Mouse (Mus musculus) neural tube, embryonic 13.5 days (tissue): ENCODE results near the gene Lck. TPM values are rescaled to one million over a fixed set of nuclear protein-coding genes. Genes with fewer than 3 reads are reported as not detected.

ENCODE experiments used
- ATAC-seq: fragments of 200-750 bp; cut with Nextera tagmentation; 2 replicates; pipeline ENCODE4 v1.8.0; 2017; ENCODE audit warnings: low read depth, mild to moderate bottlenecking, moderate TSS enrichment, moderate library complexity
- H3K27ac ChIP-seq: fragments of 300-500 bp; sonication (generic); replicated peaks from 2 replicates; pipeline ENCODE4 v1.5.1; 2015; ENCODE audit warnings: moderate library complexity, mild to moderate bottlenecking, inconsistent platforms
- H3K27me3 ChIP-seq: fragments of 300-500 bp; sonication (generic); 2 replicates; pipeline ENCODE4 v1.6.1; 2015; ENCODE audit warnings: mild to moderate bottlenecking, inconsistent platforms
- H3K36me3 ChIP-seq: fragments of 300-500 bp; sonication (generic); 2 replicates; pipeline ENCODE4 v1.6.1; 2015; ENCODE audit warnings: mild to moderate bottlenecking, inconsistent platforms
- H3K4me1 ChIP-seq: fragments of 300-500 bp; sonication (generic); replicated peaks from 2 replicates; pipeline ENCODE4 v1.6.1; 2015; ENCODE audit warnings: inconsistent platforms
- H3K4me2 ChIP-seq: fragments of 300-500 bp; sonication (generic); 2 replicates; pipeline ENCODE4 v1.6.1; 2015; ENCODE audit warnings: inconsistent platforms, mild to moderate bottlenecking, moderate library complexity
- H3K4me3 ChIP-seq: fragments of 300-500 bp; sonication (generic); 2 replicates; pipeline ENCODE4 v1.5.1; 2015; ENCODE audit warnings: mild to moderate bottlenecking, inconsistent platforms
- H3K9ac ChIP-seq: fragments of 300-500 bp; sonication (generic); 2 replicates; pipeline ENCODE4 v1.6.1; 2015; ENCODE audit warnings: moderate library complexity, mild to moderate bottlenecking, inconsistent platforms
- H3K9me3 ChIP-seq: fragments of 300-500 bp; sonication (generic); 2 replicates; pipeline ENCODE4 v1.6.1; 2016; ENCODE audit warnings: inconsistent platforms
- WGBS: fragments of 180-500 bp; shearing (Covaris S2); methylation state at CpG from one replicate; pipeline ENCODE4 v1.1.7; 2015; 5-methylcytosine and 5-hydroxymethylcytosine counted together
- polyA plus RNA-seq: library from polyadenylated mRNA; unstranded; fragments of >200 nt; fragmentation: Nextera tagmentation; extraction: Ambion mirVana; gene quantifications from 2 replicates; pipeline ENCODE4 v1.2.1, GENCODE M21; 2015

The Lck gene
- 8.7 and 11.6 TPM in 2 replicates for polyA plus RNA-seq

GRCm38 (mm10) chr4:129573430-129573829 lies at the start of gene Lck:
Gene Lck (minus strand): TSS chr4:129573641.
- Histone ChIP-seq H3K9me3 (no peaks in the 10 kb centered on the region), H3K27me3 (no peaks in the 10 kb centered on the region), H3K27ac (no peak within 1 kb of the TSS), H3K4me3 (no peak within 1 kb of the TSS), H3K36me3 (no peaks in the 10 kb centered on the region), H3K4me1 (peaks cover 8% of the 10 kb centered on the region), H3K4me2 (no peak within 1 kb of the TSS), H3K9ac (no peak within 1 kb of the TSS)
- 94% methylated on average over 8 of the region's 8 CpGs for WGBS
- no peak for ATAC-seq

- Histone ChIP-seq H3K36me3 (peaks cover 28% of the 10 kb centered on the region), H3K4me2 (peak overlapping the region; percentile 89), H3K4me3 (peak overlapping the region; percentile 73), H3K27me3 (no peaks in the 10 kb centered on the region), H3K27ac (peak overlapping the region; percentile 94), H3K4me1 (peaks cover 53% of the 10 kb centered on the region), H3K9ac (peak overlapping the region; percentile 91), H3K9me3 (no peaks in the 10 kb centered on the region)
- 26% methylated on average over 8 of the region's 8 CpGs for WGBS
- no peak for ATAC-seq
These were observed 49.5 kb upstream of the Lck start for GRCm38 (mm10) chr4:129622803-129623535.

- peaks cover 22% of the 10 kb centered on the region for H3K36me3 ChIP-seq
- peak overlapping the region; percentile 91 for H3K9ac ChIP-seq
- no peak for ATAC-seq
- H3K27me3 ChIP-seq: no peaks in the 10 kb centered on the region
- WGBS: 80% methylated on average over 11 of the region's 11 CpGs
- H3K4me2 ChIP-seq: peak overlapping the region; percentile 89
- peaks cover 60% of the 10 kb centered on the region for H3K4me1 ChIP-seq
- H3K27ac ChIP-seq: peak overlapping the region; percentile 94; the same call in 1 of the 2 replicates
- H3K4me3 ChIP-seq: peak overlapping the region; percentile 73
- no peaks in the 10 kb centered on the region for H3K9me3 ChIP-seq
These were observed 48.8 kb upstream of the Lck start for GRCm38 (mm10) chr4:129622120-129622802.

- H3K4me2 ChIP-seq: peak overlapping the region; percentile 89
- H3K4me1 ChIP-seq: peaks cover 61% of the 10 kb centered on the region
- ATAC-seq: no peak
- H3K27me3 ChIP-seq: no peaks in the 10 kb centered on the region
- peaks cover 22% of the 10 kb centered on the region for H3K36me3 ChIP-seq
- no peak overlapping the region for H3K4me3 ChIP-seq
- no peak overlapping the region for H3K27ac ChIP-seq
- WGBS: 88% methylated on average over 8 of the region's 8 CpGs
- peak overlapping the region; percentile 51 for H3K9ac ChIP-seq
- H3K9me3 ChIP-seq: no peaks in the 10 kb centered on the region
These were observed 47.9 kb upstream of the Lck start for GRCm38 (mm10) chr4:129621283-129621841.

GRCm38 (mm10) chr4:129620419-129621282 lies 47.2 kb upstream of the Lck start:
- H3K9me3 ChIP-seq: no peaks in the 10 kb centered on the region
- no peak overlapping the region for H3K27ac ChIP-seq
- H3K4me3 ChIP-seq: no peak overlapping the region
- no peaks in the 10 kb centered on the region for H3K27me3 ChIP-seq
- H3K9ac ChIP-seq: peak overlapping the region; percentile 51
- no peak overlapping the region; the same call in 1 of the 2 replicates for H3K4me2 ChIP-seq
- ATAC-seq: no peak
- 86% methylated on average over 11 of the region's 11 CpGs for WGBS
- H3K4me1 ChIP-seq: peaks cover 58% of the 10 kb centered on the region
- peaks cover 27% of the 10 kb centered on the region for H3K36me3 ChIP-seq

GRCm38 (mm10) chr4:129618786-129619691 lies 45.6 kb upstream of the Lck start, which contains the start of gene Iqcc:
Gene Iqcc (minus strand): TSS chr4:129619099.
- Histone ChIP-seq H3K27me3 (no peaks in the 10 kb centered on the region), H3K27ac (peak within 1 kb of the TSS; percentile 91), H3K36me3 (peaks cover 31% of the 10 kb centered on the region), H3K9ac (peak within 1 kb of the TSS; percentile 92), H3K4me3 (peak within 1 kb of the TSS; percentile 64), H3K9me3 (no peaks in the 10 kb centered on the region), H3K4me1 (peaks cover 43% of the 10 kb centered on the region), H3K4me2 (peak within 1 kb of the TSS; percentile 79)
- 4% methylated on average over 44 of the region's 44 CpGs for WGBS
- ATAC-seq: peak; percentile 90

- H3K9ac ChIP-seq: peak overlapping the region; percentile 92
- peaks cover 31% of the 10 kb centered on the region for H3K36me3 ChIP-seq
- H3K27me3 ChIP-seq: no peaks in the 10 kb centered on the region
- WGBS: 94% methylated on average over 5 of the region's 5 CpGs
- ATAC-seq: no peak
- H3K4me2 ChIP-seq: peak overlapping the region; percentile 79
- peak overlapping the region; percentile 64 for H3K4me3 ChIP-seq
- H3K27ac ChIP-seq: peak overlapping the region; percentile 91; the same call in 1 of the 2 replicates
- H3K4me1 ChIP-seq: peaks cover 40% of the 10 kb centered on the region
- H3K9me3 ChIP-seq: no peaks in the 10 kb centered on the region
These were observed 44.6 kb upstream of the Lck start for GRCm38 (mm10) chr4:129618031-129618430.

GRCm38 (mm10) chr4:129617121-129617641 lies 43.7 kb upstream of the Lck start:
- no peak overlapping the region for H3K4me3 ChIP-seq
- no peak overlapping the region for H3K9ac ChIP-seq
- H3K36me3 ChIP-seq: peaks cover 31% of the 10 kb centered on the region
- no peak overlapping the region for H3K4me2 ChIP-seq
- no peak for ATAC-seq
- 98% methylated on average over 7 of the region's 7 CpGs for WGBS
- no peak overlapping the region for H3K27ac ChIP-seq
- no peaks in the 10 kb centered on the region for H3K9me3 ChIP-seq
- H3K4me1 ChIP-seq: peaks cover 32% of the 10 kb centered on the region
- H3K27me3 ChIP-seq: no peaks in the 10 kb centered on the region

- Histone ChIP-seq H3K9me3 (no peaks in the 10 kb centered on the region), H3K27ac (no peak overlapping the region), H3K9ac (no peak overlapping the region), H3K4me1 (peaks cover 26% of the 10 kb centered on the region), H3K27me3 (no peaks in the 10 kb centered on the region), H3K4me3 (no peak overlapping the region), H3K4me2 (no peak overlapping the region), H3K36me3 (peaks cover 31% of the 10 kb centered on the region)
- 93% methylated on average over 3 of the region's 3 CpGs for WGBS
- no peak for ATAC-seq
These were observed 43.2 kb upstream of the Lck start for GRCm38 (mm10) chr4:129616631-129617030.

GRCm38 (mm10) chr4:129615801-129616290 lies 42.4 kb upstream of the Lck start:
- no peak for ATAC-seq
- Histone ChIP-seq H3K9ac (no peak overlapping the region), H3K27me3 (no peaks in the 10 kb centered on the region), H3K4me3 (no peak overlapping the region), H3K36me3 (peaks cover 27% of the 10 kb centered on the region), H3K27ac (no peak overlapping the region), H3K4me2 (no peak overlapping the region), H3K4me1 (peaks cover 18% of the 10 kb centered on the region), H3K9me3 (no peaks in the 10 kb centered on the region)
- 89% methylated on average over 9 of the region's 9 CpGs for WGBS
